Comparison of ENCODE assay signal across 25 mouse cellular contexts in genomic region chr14:54632252-54632651, GRCm38 (mm10). TPM values are rescaled to one million over a fixed set of nuclear protein-coding genes. Genes with fewer than 3 reads are reported as not detected.
DNase-seq lines count a peak whose midpoint lies in the region; ATAC-seq and TF ChIP-seq lines count a peak whose summit lies in the region.
"Had no signal": no experiment of that assay in that cellular context is flagged by ENCODE, and none has a peak within 500 bp of the region (broad histone marks: within the 10 kb centered on the region; RNA-seq: fewer than 3 reads in every experiment).

No protein-coding gene starts in this region.

- in situ Hi-C loops in ES-E14 (cut with MboI; ENCODE audit: low sequenced_read_pairs in 2 of 2, unreplicated experiment in 2 of 2), result loop anchor here in 1 of 2 experiments (25.0 kb wide), 1 partner anchor 570 kb away; no protein-coding TSS in a partner anchor

- no peak for DNase-seq in hindbrain, embryonic 14.5 days (ENCODE audit: low spot score)
- no peak for DNase-seq in testis, postnatal 14 days (ENCODE audit: low spot score)
- no peak for DNase-seq in ES-E14 (ENCODE audit: low read depth, low spot score)
- DNase-seq in layer of hippocampus, postnatal 36 days, result no peak
- DNase-seq in right cerebral cortex, postnatal 4 days, result no peak
- DNase-seq: adrenal gland, postnatal 10 days; cerebellum, adult 11 months; cerebellum, adult 8-10 months; cerebellum, postnatal 14 days; embryo, embryonic 11 days; gastrocnemius, adult 2 months; gastrocnemius, postnatal 36 days; heart, adult 11 months; heart, postnatal 36 days had no signal

- TF ChIP-seq CTCF in testis, adult 2 months (IDR thresholded peaks at IDR 0.05; ENCODE audit: control insufficient read depth, insufficient read depth, insufficient replicate concordance, low read depth, low read length), result no peak

- 91% methylated on average over 37 of the region's 37 CpGs for WGBS in hindbrain, embryonic 13.5 days
- 91% methylated on average over 37 of the region's 37 CpGs for WGBS in hindbrain, embryonic 14.5 days

- peak overlapping the region; percentile 70; the same call in 1 of the 2 replicates for H3K27ac ChIP-seq in hindbrain, embryonic 13.5 days
- no peak overlapping the region for H3K27ac ChIP-seq in hindbrain, embryonic 14.5 days
- H3K27ac ChIP-seq in testis, adult 2 months (ENCODE audit: control insufficient read depth, insufficient read depth, low read depth, low read length), result no peak overlapping the region
- no peak overlapping the region for H3K27ac ChIP-seq in ES-E14 (ENCODE audit: insufficient read depth, low read depth, low read length, poor library complexity, severe bottlenecking)
- H3K27ac ChIP-seq: embryonic facial prominence, embryonic 13.5 days; gastrocnemius, adult 2 months; heart, embryonic 13.5 days; hindbrain, embryonic 15.5 days had no signal

- H3K4me1 ChIP-seq in hindbrain, embryonic 13.5 days (replicated peaks), result peaks cover 8% of the 10 kb centered on the region; the same call in 1 of the 2 replicates
- H3K4me1 ChIP-seq in hindbrain, embryonic 14.5 days (replicated peaks; ENCODE audit: control insufficient read depth, insufficient read depth, low read length), result no peaks in the 10 kb centered on the region
- H3K4me1 ChIP-seq in testis, adult 2 months (ENCODE audit: control insufficient read depth, insufficient read depth, low read length), result peaks cover 12% of the 10 kb centered on the region
- peaks cover 0 to 10% of the 10 kb centered on the region in 2 experiments; a peak in 1 of 4 replicates for H3K4me1 ChIP-seq in ES-E14 (ENCODE audit: control insufficient read depth in 2 of 2, insufficient read depth in 2 of 2, low read length in 2 of 2, poor library complexity in 1 of 2)
- H3K4me1 ChIP-seq: forebrain, embryonic 13.5 days; heart, embryonic 13.5 days had no signal

- peaks cover 69% of the 10 kb centered on the region for H3K36me3 ChIP-seq in hindbrain, embryonic 13.5 days
- H3K36me3 ChIP-seq in hindbrain, embryonic 14.5 days (replicated peaks; ENCODE audit: control insufficient read depth, insufficient read depth), result peaks cover 73% of the 10 kb centered on the region
- H3K36me3 ChIP-seq in testis, adult 2 months (ENCODE audit: control insufficient read depth, insufficient read depth, low read length), result no peaks in the 10 kb centered on the region
- peaks cover 4% of the 10 kb centered on the region; the same call in 1 of the 2 replicates for H3K36me3 ChIP-seq in ES-E14 (ENCODE audit: control insufficient read depth, insufficient read depth, low read length, poor library complexity, severe bottlenecking)

- TF ChIP-seq POLR2A in testis, adult 2 months (IDR thresholded peaks at IDR 0.05; ENCODE audit: control insufficient read depth, low read depth, low read length), result peak; percentile 34; the same call in 1 of the 2 replicates

- no peak overlapping the region for H3K4me2 ChIP-seq in hindbrain, embryonic 13.5 days
- no peak overlapping the region for H3K4me2 ChIP-seq in hindbrain, embryonic 14.5 days (replicated peaks)
- H3K4me2 ChIP-seq: embryonic facial prominence, embryonic 13.5 days; forebrain, embryonic 13.5 days; heart, embryonic 13.5 days; hindbrain, embryonic 15.5 days had no signal

- ATAC-seq in hindbrain, embryonic 13.5 days (ENCODE audit: low FRiP score), result no peak
- ATAC-seq in hindbrain, embryonic 14.5 days (ENCODE audit: low FRiP score), result no peak
- ATAC-seq: forebrain, embryonic 13.5 days; intestine, embryonic 16.5 days had no signal

- H3K4me3 ChIP-seq in hindbrain, embryonic 13.5 days, result no peak overlapping the region
- no peak overlapping the region for H3K4me3 ChIP-seq in hindbrain, embryonic 14.5 days (replicated peaks; ENCODE audit: low read length)
- peak overlapping the region; percentile 82 for H3K4me3 ChIP-seq in testis, adult 2 months (ENCODE audit: control insufficient read depth, low read depth, low read length)
- H3K4me3 ChIP-seq in ES-E14 (ENCODE audit: insufficient read depth in 1 of 2, low read depth in 1 of 2, low read length in 2 of 2, poor library complexity in 1 of 2, severe bottlenecking in 1 of 2), result peak overlapping the region; percentile 66 to 84
- H3K4me3 ChIP-seq: embryonic facial prominence, embryonic 13.5 days; forebrain, embryonic 13.5 days; gastrocnemius, adult 2 months; heart, embryonic 13.5 days; hindbrain, embryonic 15.5 days had no signal

- H3K9ac ChIP-seq in hindbrain, embryonic 13.5 days, result 0 out of 2 replicates have a peak overlapping the region, but pooled peaks have one; percentile 19
- H3K9ac ChIP-seq in hindbrain, embryonic 14.5 days, result no peak overlapping the region
- peak overlapping the region; percentile 73 for H3K9ac ChIP-seq in ES-E14 (ENCODE audit: insufficient read depth, low read depth, low read length, poor library complexity, severe bottlenecking)
- H3K9ac ChIP-seq: embryonic facial prominence, embryonic 13.5 days; forebrain, embryonic 13.5 days; heart, embryonic 13.5 days; hindbrain, embryonic 15.5 days had no signal

- no peaks in the 10 kb centered on the region for H3K9me3 ChIP-seq in hindbrain, embryonic 13.5 days
- H3K9me3 ChIP-seq in hindbrain, embryonic 14.5 days (ENCODE audit: control insufficient read depth, low read length), result no peaks in the 10 kb centered on the region
- no peaks in the 10 kb centered on the region for H3K9me3 ChIP-seq in ES-E14 (ENCODE audit: control insufficient read depth, insufficient read depth, low read depth, low read length)
- H3K9me3 ChIP-seq: embryonic facial prominence, embryonic 13.5 days; forebrain, embryonic 13.5 days; heart, embryonic 13.5 days; hindbrain, embryonic 15.5 days had no signal

- no peaks in the 10 kb centered on the region for H3K27me3 ChIP-seq in hindbrain, embryonic 13.5 days
- no peaks in the 10 kb centered on the region for H3K27me3 ChIP-seq in hindbrain, embryonic 14.5 days (ENCODE audit: control insufficient read depth, insufficient read depth, low read length)
- H3K27me3 ChIP-seq in testis, adult 2 months (ENCODE audit: control insufficient read depth, insufficient read depth, low read length), result no peaks in the 10 kb centered on the region
- H3K27me3 ChIP-seq: embryonic facial prominence, embryonic 13.5 days; forebrain, embryonic 13.5 days; heart, embryonic 13.5 days; hindbrain, embryonic 15.5 days had no signal

TF ChIP-seq in ES-E14, 5 proteins besides CTCF, POLR2A, EP300 and RAD21:
- TF ChIP-seq CHD2 (IDR thresholded peaks at IDR 0.05; ENCODE audit: low read depth, low read length) (no peak), HCFC1 (IDR thresholded peaks at IDR 0.05; ENCODE audit: borderline replicate concordance, insufficient read depth, low read length) (peak; percentile 24; the same call in 1 of the 2 replicates)

RNA-seq across cellular contexts. Expression of gene Gm17606, which starts 8.5 kb away (rescaled TPM):
- not detected in 2 replicates for polyA plus RNA-seq in hindbrain, embryonic 13.5 days (2015; fragmentation: Nextera tagmentation; extraction: Ambion mirVana)
- not detected in 2 replicates for polyA plus RNA-seq in hindbrain, embryonic 14.5 days (2014; fragmentation: Nextera tagmentation; extraction: Ambion mirVana)
- not detected in 2 replicates for polyA plus RNA-seq in testis, adult 2 months (2012; rRNA removed)
- total RNA-seq in ES-E14 (2012; rRNA removed), result not detected in 2 replicates
- not detected for total RNA-seq in layer of hippocampus, postnatal 36 days (2021)
- total RNA-seq: adrenal gland, postnatal 10 days; adrenal gland, postnatal 4 days; common myeloid progenitor, adult 5-6 weeks; gastrocnemius, adult 2 months; gastrocnemius, postnatal 36 days; heart, postnatal 36 days had no signal
- polyA plus RNA-seq: brain, embryonic 14.5 days; embryonic facial prominence, embryonic 13.5 days; forebrain, embryonic 13.5 days; heart, embryonic 13.5 days; heart, postnatal 0 days; hindbrain, embryonic 15.5 days; intestine, embryonic 16.5 days had no signal

RNA-seq across cellular contexts. Expression of gene Cdh24, which starts 8.9 kb away (rescaled TPM):
- polyA plus RNA-seq in hindbrain, embryonic 13.5 days (2015; fragmentation: Nextera tagmentation; extraction: Ambion mirVana), result 8.6 and 9.4 TPM in 2 replicates
- 10.5 and 12.2 TPM in 2 replicates for polyA plus RNA-seq in hindbrain, embryonic 14.5 days (2014; fragmentation: Nextera tagmentation; extraction: Ambion mirVana)
- polyA plus RNA-seq in testis, adult 2 months (2012; rRNA removed), result 9.9 and 10.2 TPM in 2 replicates
- 3.2 and 6.3 TPM in 2 replicates for total RNA-seq in ES-E14 (2012; rRNA removed)
- 10 to 100 TPM; 23.6 to 24.5 TPM for total RNA-seq in layer of hippocampus, postnatal 36 days (2021)

RNA-seq across cellular contexts. Expression of gene Psmb11, which starts 11.0 kb away (rescaled TPM):
- not detected in 2 replicates for polyA plus RNA-seq in hindbrain, embryonic 13.5 days (2015; fragmentation: Nextera tagmentation; extraction: Ambion mirVana)
- 0.16 TPM in 1 of 2 replicates, not detected in the other for polyA plus RNA-seq in hindbrain, embryonic 14.5 days (2014; fragmentation: Nextera tagmentation; extraction: Ambion mirVana)
- 0.04 and 0.38 TPM in 2 replicates for polyA plus RNA-seq in testis, adult 2 months (2012; rRNA removed)
- 0.11 TPM in 1 of 2 replicates, not detected in the other for total RNA-seq in ES-E14 (2012; rRNA removed)
- total RNA-seq in layer of hippocampus, postnatal 36 days (2021), result under 1 TPM; 0.23 to 0.27 TPM
- total RNA-seq: adrenal gland, postnatal 10 days; adrenal gland, postnatal 4 days; common myeloid progenitor, adult 5-6 weeks; gastrocnemius, adult 2 months; heart, postnatal 36 days had no signal
- polyA plus RNA-seq: embryonic facial prominence, embryonic 13.5 days; heart, postnatal 0 days; hindbrain, embryonic 15.5 days; intestine, embryonic 16.5 days had no signal

RNA-seq across cellular contexts. Expression of gene Psmb5, which starts 14.4 kb away (rescaled TPM):
- 439 and 447 TPM in 2 replicates for polyA plus RNA-seq in hindbrain, embryonic 13.5 days (2015; fragmentation: Nextera tagmentation; extraction: Ambion mirVana)
- 422 and 425 TPM in 2 replicates for polyA plus RNA-seq in hindbrain, embryonic 14.5 days (2014; fragmentation: Nextera tagmentation; extraction: Ambion mirVana)
- polyA plus RNA-seq in testis, adult 2 months (2012; rRNA removed), result 87.4 and 106 TPM in 2 replicates
- 202 and 317 TPM in 2 replicates for total RNA-seq in ES-E14 (2012; rRNA removed)
- 100 to 1,000 TPM; 203 to 230 TPM for total RNA-seq in layer of hippocampus, postnatal 36 days (2021)

RNA-seq across cellular contexts. Expression of gene 4931414P19Rik, which starts 26.5 kb away (rescaled TPM):
- 6.8 and 7.6 TPM in 2 replicates for polyA plus RNA-seq in hindbrain, embryonic 13.5 days (2015; fragmentation: Nextera tagmentation; extraction: Ambion mirVana)
- polyA plus RNA-seq in hindbrain, embryonic 14.5 days (2014; fragmentation: Nextera tagmentation; extraction: Ambion mirVana), result 3.1 and 3.7 TPM in 2 replicates
- 2.1 and 3.5 TPM in 2 replicates for polyA plus RNA-seq in testis, adult 2 months (2012; rRNA removed)
- 4.8 and 6.4 TPM in 2 replicates for total RNA-seq in ES-E14 (2012; rRNA removed)
- 1 to 10 TPM; 4.7 to 5.5 TPM for total RNA-seq in layer of hippocampus, postnatal 36 days (2021)

Comparison
In these comparisons a context has a peak if more than half of its experiments do, and no peak if none do; other contexts are left out.
1. H3K4me3 ChIP-seq: peak in testis, adult 2 months (single experiment) and ES-E14 (2 of 2); none in hindbrain, embryonic 13.5 days (single experiment) and hindbrain, embryonic 14.5 days (single experiment).